Mouse (Mus musculus): ENCODE results near the gene Phlda3. TPM values are rescaled to one million over a fixed set of nuclear protein-coding genes. Genes with fewer than 3 reads are reported as not detected.

Gene Phlda3
- total RNA-seq, 2 experiments from 2014 or later: 152 to 154 TPM

DNA sequence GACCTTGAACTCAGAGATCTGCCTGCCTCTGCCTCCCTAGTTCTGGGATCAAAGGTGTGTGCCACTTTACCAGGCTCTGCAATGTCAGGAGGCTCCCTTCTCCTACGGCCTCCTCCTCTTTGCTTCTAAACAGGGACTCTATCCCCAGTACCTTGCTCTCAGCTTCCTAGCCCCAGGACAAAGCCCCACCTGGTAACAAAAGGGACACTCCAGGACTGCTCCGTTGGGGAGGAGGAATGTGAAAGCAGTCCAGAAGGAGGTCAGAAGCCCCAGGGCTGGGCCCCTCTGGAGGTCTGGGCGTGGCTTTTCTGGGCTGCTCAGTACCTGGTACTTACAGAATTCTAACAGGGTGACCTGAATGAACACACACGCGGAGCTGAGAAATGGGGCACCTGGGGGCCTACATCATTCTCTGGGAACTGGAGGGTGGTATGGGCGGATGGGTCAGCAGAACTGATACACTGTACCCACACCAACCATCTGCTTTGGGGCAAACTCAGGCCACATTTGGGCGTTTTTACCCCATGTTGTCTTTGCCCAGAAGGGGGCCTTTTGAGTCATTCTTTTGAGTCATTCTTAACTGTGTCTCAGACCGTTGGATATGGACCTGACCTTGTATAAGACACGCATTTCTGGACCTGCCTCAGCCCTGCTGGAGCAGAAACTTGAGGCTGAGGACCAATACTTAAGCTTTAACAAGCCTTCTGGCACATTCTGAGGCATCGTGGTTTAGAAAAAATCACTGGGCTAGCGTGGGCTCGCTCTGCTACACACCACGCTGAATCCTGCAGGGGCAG lies 26.4 kb downstream of the Phlda3 start:
- no peak for DNase-seq (ENCODE audit: low spot score)

DNA sequence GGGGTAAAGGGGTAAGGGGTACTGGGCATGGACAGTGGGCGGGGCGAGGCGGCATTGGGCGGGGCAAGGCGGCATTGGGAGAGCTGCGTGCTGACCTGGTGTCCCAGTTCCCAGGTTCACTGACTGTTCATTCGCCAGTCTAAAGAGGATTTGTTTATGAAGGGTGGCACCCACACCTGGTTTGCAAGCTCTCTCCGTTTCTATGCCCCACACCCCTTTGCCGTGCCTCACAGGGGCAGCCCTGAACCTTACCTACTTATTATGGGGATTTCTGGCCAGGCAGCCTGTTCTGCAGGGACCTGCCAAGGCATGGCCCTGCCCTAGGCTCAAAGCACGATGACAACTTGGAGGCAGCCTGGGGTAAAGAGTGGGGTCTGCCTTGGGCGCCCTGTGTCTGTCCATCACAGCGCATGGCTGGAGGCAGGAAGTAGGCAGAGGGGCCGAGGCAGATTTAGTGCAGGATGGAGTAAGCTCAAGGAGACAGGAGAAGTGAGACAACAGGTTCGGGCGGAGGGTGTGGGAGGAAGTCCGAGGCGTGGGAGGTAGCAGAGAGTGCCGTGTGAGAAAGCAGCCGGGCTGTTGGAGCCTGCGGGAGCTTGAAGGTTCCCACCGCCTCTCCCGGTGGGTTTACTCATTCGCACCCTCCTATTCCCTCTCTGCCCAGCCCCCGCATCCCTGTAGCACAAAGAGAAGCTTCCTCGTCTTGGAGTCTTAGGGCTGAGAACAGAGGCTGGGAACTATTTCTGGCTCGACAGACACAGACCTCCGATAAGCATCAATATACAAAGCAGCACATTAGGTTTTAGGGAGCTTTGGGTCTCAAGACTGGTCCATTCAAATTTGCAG lies 27.7 kb downstream of the Phlda3 start:
- no peak for DNase-seq (ENCODE audit: low spot score)

DNA sequence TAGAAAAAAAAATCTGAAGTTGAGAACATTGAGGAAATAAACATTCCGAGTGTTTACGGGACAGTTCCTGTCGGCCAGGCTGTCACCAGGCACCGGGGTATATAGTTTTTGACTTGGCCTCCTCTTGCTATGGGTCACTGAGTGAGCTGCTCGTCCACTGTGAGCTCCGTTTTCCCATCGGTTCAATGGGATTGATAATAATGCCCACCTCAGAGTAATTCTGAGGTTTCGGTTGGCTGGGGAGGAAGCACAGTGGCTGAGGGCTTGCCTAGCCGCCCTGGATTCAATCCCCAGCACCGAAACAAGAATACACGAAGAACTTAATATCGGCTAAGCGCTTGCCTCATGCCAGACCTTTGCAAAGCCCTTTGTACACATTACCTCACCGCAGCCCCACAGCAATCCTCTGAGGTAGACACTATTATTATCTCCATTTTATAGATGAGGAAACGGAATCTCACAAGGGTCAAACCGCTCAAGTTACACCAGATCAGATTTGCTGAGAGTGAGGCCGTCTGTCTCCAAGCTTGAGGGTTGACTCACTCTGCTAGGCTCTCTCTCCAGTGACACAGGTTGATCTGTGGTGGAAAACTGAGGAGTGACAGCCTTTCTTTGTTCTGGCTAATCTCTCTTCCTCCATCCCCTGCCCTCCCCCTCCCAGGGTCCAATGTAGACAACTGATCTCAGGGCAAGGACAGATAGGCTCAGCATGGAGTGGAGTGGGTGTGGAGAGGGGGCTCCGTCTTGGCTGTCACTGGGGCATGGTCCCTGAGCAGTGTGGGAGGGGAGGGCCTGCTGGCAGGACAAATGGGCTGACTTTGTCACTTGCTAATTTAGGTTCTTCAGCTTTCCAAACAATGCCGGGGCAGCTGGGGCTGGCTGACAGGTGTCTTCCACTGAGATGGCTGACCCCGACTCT lies 28.6 kb downstream of the Phlda3 start:
- peak; percentile 56 for DNase-seq (ENCODE audit: low spot score)

DNA sequence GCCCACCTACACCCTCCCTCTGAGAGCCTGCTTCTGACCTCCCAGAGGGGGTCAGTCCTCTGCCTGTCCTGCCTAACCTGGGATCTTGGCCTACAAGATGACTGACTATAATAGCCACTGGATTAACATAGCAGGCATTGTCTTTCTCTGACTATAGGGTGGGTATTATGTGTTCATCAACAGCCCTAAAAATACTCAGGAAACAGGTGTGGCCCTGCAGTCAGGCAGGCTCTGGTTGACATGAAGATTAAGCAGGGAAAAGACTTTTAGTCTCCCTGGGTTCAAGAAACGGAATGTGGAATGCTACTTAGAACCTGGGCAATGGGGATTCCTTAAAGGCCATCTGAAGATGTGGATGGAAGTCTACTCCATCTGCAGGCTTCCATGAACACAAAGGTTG lies 32.6 kb downstream of the Phlda3 start:
- no peak for DNase-seq (ENCODE audit: low spot score)

- DNase-seq (ENCODE audit: low spot score): no peak
Measured at GRCm38 (mm10) chr1:135799109-135799627, 33.2 kb downstream of the Phlda3 start.

DNA sequence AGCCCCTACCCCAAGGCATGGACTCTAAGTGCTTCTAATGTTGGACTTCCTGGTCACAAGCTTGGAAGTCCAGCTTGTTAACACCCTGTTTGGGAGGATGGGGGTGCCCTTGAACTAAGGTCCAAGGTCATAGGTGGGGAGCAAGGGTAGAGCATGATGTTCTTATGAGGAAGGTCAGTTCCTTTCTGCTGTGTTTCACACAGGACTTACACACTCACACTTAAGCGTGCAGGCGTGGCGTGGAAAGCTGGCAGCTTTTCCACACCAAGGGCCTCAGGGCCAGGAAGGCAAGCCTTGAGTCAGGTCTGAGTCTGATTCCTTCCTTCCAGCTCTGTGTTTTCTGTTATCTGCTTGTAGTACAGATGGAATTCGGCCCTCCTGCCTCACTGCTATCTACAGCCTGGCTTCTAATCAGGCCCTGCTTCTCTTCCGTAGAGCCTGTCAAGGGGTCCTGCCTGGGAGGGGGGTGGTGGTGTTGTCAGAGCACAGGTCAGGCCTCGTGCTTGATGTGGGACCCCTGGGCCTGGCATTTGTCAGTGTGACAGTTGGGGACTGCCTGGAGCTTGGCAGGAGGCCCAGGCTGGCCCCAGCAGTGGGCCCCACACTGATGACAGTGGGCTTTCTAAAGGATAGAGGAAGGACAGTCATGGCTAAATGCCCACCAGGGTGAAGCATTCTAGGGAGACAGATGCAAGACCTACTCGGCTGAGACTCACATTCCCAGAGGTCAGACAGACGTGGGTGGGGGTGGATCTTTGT lies 34.5 kb downstream of the Phlda3 start:
- DNase-seq (ENCODE audit: low spot score): no peak

DNA sequence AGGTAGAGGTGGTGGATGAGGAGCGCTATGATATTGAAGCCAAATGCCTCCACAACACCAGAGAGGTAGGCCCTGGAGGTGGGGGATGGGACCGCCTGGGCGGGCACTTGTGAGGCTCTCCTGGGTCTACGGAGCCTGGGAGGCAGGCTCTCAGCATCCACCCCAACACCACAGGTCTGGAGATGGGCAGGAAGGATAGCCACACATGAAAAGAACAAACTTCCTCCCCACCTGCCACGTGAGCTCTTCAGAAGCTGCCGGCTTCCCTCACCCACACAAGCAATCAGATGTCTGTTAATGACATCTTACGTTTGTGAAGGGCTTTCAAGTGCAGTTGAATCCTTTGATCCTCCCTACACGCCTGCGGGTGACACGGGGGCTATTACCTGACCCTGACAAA lies 41.6 kb downstream of the Phlda3 start:
- DNase-seq (ENCODE audit: low spot score): no peak

- DNase-seq (ENCODE audit: low spot score): no peak
Measured at GRCm38 (mm10) chr1:135810180-135810579, 44.3 kb downstream of the Phlda3 start.

- DNase-seq (ENCODE audit: low spot score): peak; percentile 74
Measured at GRCm38 (mm10) chr1:135811016-135811646, 45.2 kb downstream of the Phlda3 start.

DNA sequence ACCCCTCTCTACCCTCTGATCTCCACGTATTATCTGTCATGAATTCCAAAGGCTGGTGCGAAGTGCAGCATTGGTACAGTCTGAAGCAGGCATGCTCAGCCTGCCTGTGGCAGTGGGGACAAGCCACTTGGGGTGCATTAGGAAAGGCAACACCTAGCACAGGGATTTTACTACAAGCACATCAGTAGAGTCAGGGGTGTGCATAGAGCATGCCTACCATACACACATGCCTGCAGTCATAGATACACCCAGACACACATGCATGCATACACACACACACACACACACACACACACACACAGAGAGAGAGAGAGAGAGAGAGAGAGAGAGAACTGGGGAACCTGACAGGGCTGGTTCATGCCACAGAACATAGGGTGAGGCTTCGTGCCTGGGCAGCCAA lies 46.3 kb downstream of the Phlda3 start:
- DNase-seq (ENCODE audit: low spot score): no peak

DNA sequence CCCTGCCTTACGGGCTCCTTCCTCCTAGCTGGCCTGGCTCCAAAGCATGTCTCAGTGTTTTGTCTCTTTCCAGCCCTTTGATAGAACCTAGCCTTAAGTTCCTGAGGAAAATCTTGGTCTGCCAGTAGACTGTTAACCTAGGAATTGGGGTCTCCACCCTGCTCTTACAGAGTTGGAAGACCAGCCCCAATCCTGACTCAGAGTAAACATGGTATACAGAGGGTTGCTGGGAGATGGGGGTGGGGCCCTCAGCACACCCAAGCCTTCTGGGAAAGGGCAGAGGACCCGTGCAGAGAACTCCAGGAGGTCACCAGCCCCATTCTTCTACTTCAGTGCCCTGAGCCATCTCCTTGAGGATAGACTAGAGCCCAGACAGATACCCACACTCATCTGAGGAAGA lies 46.7 kb downstream of the Phlda3 start:
- DNase-seq (ENCODE audit: low spot score): no peak

GRCm38 (mm10) chr1:135813071-135813470 lies 47.2 kb downstream of the Phlda3 start:
- DNase-seq (ENCODE audit: low spot score): no peak

- DNase-seq (ENCODE audit: low spot score): no peak
Measured at GRCm38 (mm10) chr1:135813687-135814395, 47.9 kb downstream of the Phlda3 start.

- DNase-seq (ENCODE audit: low spot score): no peak
Measured at GRCm38 (mm10) chr1:135814531-135814930, 48.6 kb downstream of the Phlda3 start.

GRCm38 (mm10) chr1:135817595-135817994 lies 51.7 kb downstream of the Phlda3 start:
- no peak for DNase-seq (ENCODE audit: low spot score)

DNA sequence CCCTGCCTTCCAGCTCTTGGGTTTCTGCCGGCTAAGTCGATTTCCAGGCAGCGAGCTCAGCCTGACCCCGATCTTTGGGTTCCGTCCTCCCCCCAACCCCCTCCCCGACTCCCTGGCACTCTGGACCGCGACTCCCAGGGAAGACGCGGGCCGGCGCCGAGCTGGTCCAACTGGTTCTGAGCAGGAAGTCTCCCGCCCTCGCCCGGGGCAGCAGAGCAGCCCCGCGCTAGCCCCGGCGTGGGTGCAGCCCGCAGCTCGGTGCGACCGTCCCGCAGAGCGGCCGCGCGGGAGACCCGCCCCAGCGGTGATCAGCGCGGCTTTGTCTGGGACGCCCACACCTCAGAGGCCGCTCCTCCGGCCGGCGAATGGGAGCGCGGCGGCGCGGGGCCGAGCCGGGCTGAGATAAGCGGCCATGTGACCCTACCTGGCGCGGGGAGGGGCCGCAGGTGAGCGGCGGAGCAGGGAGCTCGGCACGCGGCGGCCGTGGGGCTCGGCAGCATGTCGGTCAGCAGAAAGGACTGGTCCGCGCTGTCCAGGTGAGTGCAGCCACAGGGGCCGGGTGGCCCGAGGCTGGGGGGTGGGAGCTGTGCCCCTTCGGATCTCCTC lies 52.7 kb downstream of the Phlda3 start, which contains the start of gene Lad1:
TSS of gene Lad1 (plus strand) at position 118 of the 606 bp plus-strand sequence.
- DNase-seq (ENCODE audit: low spot score): no peak

Measured in gastrocnemius, adult 18-20 months (tissue).